Comparison of ENCODE assay signal across 8 mouse cellular contexts in genomic region chr4:108779763-108780056, GRCm38 (mm10). TPM values are rescaled to one million over a fixed set of nuclear protein-coding genes. Genes with fewer than 3 reads are reported as not detected.
DNase-seq lines count a peak whose midpoint lies in the region; ATAC-seq lines count a peak whose summit lies in the region.

No protein-coding gene starts in this region.

- H3K9me3 ChIP-seq in heart, embryonic 14.5 days (ENCODE audit: control insufficient read depth, low read length) = no peaks in the 10 kb centered on the region
- H3K9me3 ChIP-seq in forebrain, embryonic 15.5 days = no peaks in the 10 kb centered on the region
- no peaks in the 10 kb centered on the region for H3K9me3 ChIP-seq in megakaryocyte, embryonic 14.5 days

- no peaks in the 10 kb centered on the region for H3K27me3 ChIP-seq in heart, embryonic 14.5 days (ENCODE audit: control insufficient read depth, insufficient read depth, low read length)
- no peaks in the 10 kb centered on the region for H3K27me3 ChIP-seq in forebrain, embryonic 15.5 days
- H3K27me3 ChIP-seq in megakaryocyte, embryonic 14.5 days (replicated peaks) = peaks cover 54% of the 10 kb centered on the region

- DNase-seq in heart, adult 9 months (ENCODE audit: low spot score in 2 of 2) = no peak
- DNase-seq in ES-CJ7 (ENCODE audit: low read depth, low spot score) = peak; percentile 66
- DNase-seq in layer of hippocampus, postnatal 10 days (ENCODE audit: low spot score in 2 of 2) = no peak
- DNase-seq in layer of hippocampus, adult 18-20 months (ENCODE audit: low spot score in 2 of 2) = no peak
- no peak for DNase-seq in kidney, adult 18-20 months

- 0% methylated on average over 7 of the region's 7 CpGs for WGBS in heart, embryonic 14.5 days
- WGBS in forebrain, embryonic 15.5 days = 0% methylated on average over 7 of the region's 7 CpGs

- peaks cover 2 to 3% of the 10 kb centered on the region in 2 experiments; a peak in 2 of 4 replicates for H3K4me1 ChIP-seq in heart, embryonic 14.5 days (ENCODE audit: control insufficient read depth in 2 of 2, insufficient read depth in 2 of 2, low read length in 2 of 2)
- peaks cover 16% of the 10 kb centered on the region for H3K4me1 ChIP-seq in forebrain, embryonic 15.5 days
- H3K4me1 ChIP-seq in megakaryocyte, embryonic 14.5 days = peaks cover 13% of the 10 kb centered on the region

- peak overlapping the region; percentile 98 for H3K9ac ChIP-seq in heart, embryonic 14.5 days (ENCODE audit: low read length)
- peak overlapping the region; percentile 97 for H3K9ac ChIP-seq in forebrain, embryonic 15.5 days (replicated peaks)

- H3K27ac ChIP-seq in heart, embryonic 14.5 days (replicated peaks in 1 of 2; ENCODE audit: control insufficient read depth in 1 of 2, insufficient read depth in 1 of 2, low read depth in 2 of 2, low read length in 2 of 2) = peak overlapping the region; percentile 94 to 96
- peak overlapping the region; percentile 96 for H3K27ac ChIP-seq in forebrain, embryonic 15.5 days (replicated peaks)

- ATAC-seq in heart, embryonic 14.5 days (ENCODE audit: insufficient number of reproducible peaks, insufficient read depth, low FRiP score, low read depth) = no peak
- no peak for ATAC-seq in forebrain, embryonic 15.5 days (replicated peaks)

- no peaks in the 10 kb centered on the region for H3K36me3 ChIP-seq in heart, embryonic 14.5 days (ENCODE audit: control insufficient read depth, insufficient read depth, low read length)
- H3K36me3 ChIP-seq in forebrain, embryonic 15.5 days = no peaks in the 10 kb centered on the region
- no peaks in the 10 kb centered on the region for H3K36me3 ChIP-seq in megakaryocyte, embryonic 14.5 days (replicated peaks; ENCODE audit: low read length)

- H3K4me2 ChIP-seq in heart, embryonic 14.5 days (ENCODE audit: low read length) = peak overlapping the region; percentile 90
- peak overlapping the region; percentile 57 for H3K4me2 ChIP-seq in forebrain, embryonic 15.5 days (replicated peaks)

- peak overlapping the region; percentile 96 to 99 for H3K4me3 ChIP-seq in heart, embryonic 14.5 days (ENCODE audit: control insufficient read depth in 1 of 2, insufficient read depth in 1 of 2, low read depth in 1 of 2, low read length in 2 of 2)
- peak overlapping the region; percentile 74 for H3K4me3 ChIP-seq in forebrain, embryonic 15.5 days
- peak overlapping the region; percentile 93 for H3K4me3 ChIP-seq in megakaryocyte, embryonic 14.5 days (replicated peaks)

RNA-seq across cellular contexts. Expression of gene Zfyve9, which starts 0.9 kb away (rescaled TPM):
- 4.0 and 4.1 TPM in 2 replicates for polyA plus RNA-seq in heart, embryonic 14.5 days (2014; fragmentation: Nextera tagmentation; extraction: Ambion mirVana)
- 6.1 and 6.6 TPM in 2 replicates for polyA plus RNA-seq in forebrain, embryonic 15.5 days (2015; fragmentation: Nextera tagmentation; extraction: Ambion mirVana)
- polyA plus RNA-seq in megakaryocyte, embryonic 14.5 days (2012; ENCODE audit: insufficient read depth, low replicate concordance) = 0.01 TPM in 1 of 2 replicates, not detected in the other
- total RNA-seq in layer of hippocampus, postnatal 10 days (2021) = 10 to 100 TPM; 45.4 to 45.6 TPM
- total RNA-seq in layer of hippocampus, adult 18-20 months (2021) = 10 to 100 TPM; 55.2 to 55.3 TPM

RNA-seq across cellular contexts. Expression of gene Btf3l4, which starts 53.7 kb away (rescaled TPM):
- 186 and 198 TPM in 2 replicates for polyA plus RNA-seq in heart, embryonic 14.5 days (2014; fragmentation: Nextera tagmentation; extraction: Ambion mirVana)
- polyA plus RNA-seq in forebrain, embryonic 15.5 days (2015; fragmentation: Nextera tagmentation; extraction: Ambion mirVana) = 224 and 233 TPM in 2 replicates
- 4.9 and 5.4 TPM in 2 replicates for polyA plus RNA-seq in megakaryocyte, embryonic 14.5 days (2012; ENCODE audit: insufficient read depth, low replicate concordance)
- total RNA-seq in layer of hippocampus, postnatal 10 days (2021) = 100 to 1,000 TPM in 1 of 2 experiments, 10 to 100 TPM in 1; 94.1 to 117 TPM
- total RNA-seq in layer of hippocampus, adult 18-20 months (2021) = 10 to 100 TPM; 80.9 to 83.5 TPM

RNA-seq across cellular contexts. Expression of gene Txndc12, which starts 54.7 kb away (rescaled TPM):
- 128 and 130 TPM in 2 replicates for polyA plus RNA-seq in heart, embryonic 14.5 days (2014; fragmentation: Nextera tagmentation; extraction: Ambion mirVana)
- 86.6 and 90.0 TPM in 2 replicates for polyA plus RNA-seq in forebrain, embryonic 15.5 days (2015; fragmentation: Nextera tagmentation; extraction: Ambion mirVana)
- 6.4 TPM in 1 of 2 replicates, not detected in the other for polyA plus RNA-seq in megakaryocyte, embryonic 14.5 days (2012; ENCODE audit: insufficient read depth, low replicate concordance)
- 10 to 100 TPM; 45.2 to 45.9 TPM for total RNA-seq in layer of hippocampus, postnatal 10 days (2021)
- 10 to 100 TPM; 33.5 to 35.5 TPM for total RNA-seq in layer of hippocampus, adult 18-20 months (2021)

Comparison
In these comparisons a context has a peak if more than half of its experiments do, and no peak if none do; other contexts are left out.
1. RNA of gene Btf3l4, which starts 53.7 kb away (polyA plus RNA-seq): 224 to 233 TPM in forebrain, embryonic 15.5 days and 186 to 198 TPM in heart, embryonic 14.5 days; 4.9 to 5.4 TPM in megakaryocyte, embryonic 14.5 days; every median in the first group is over 10 times any median in the second.
2. RNA of gene Txndc12, which starts 54.7 kb away (polyA plus RNA-seq): 128 to 130 TPM in heart, embryonic 14.5 days and 86.6 to 90.0 TPM in forebrain, embryonic 15.5 days; 6.4 TPM in megakaryocyte, embryonic 14.5 days; every median in the first group is over 10 times any median in the second.
3. Peak in every context shown above with its lines, with median percentiles within 50 percentile points of each other: H3K4me3 ChIP-seq.